Mouse (Mus musculus) ovary, postnatal 36 days (tissue): ENCODE data around the gene Kank3.

Experiments used
- DNase-seq: peaks from one replicate; pipeline ENCODE4 v3.0.0; 2022; ENCODE audit warnings: low spot score, mixed read lengths

Gene Kank3

DNA sequence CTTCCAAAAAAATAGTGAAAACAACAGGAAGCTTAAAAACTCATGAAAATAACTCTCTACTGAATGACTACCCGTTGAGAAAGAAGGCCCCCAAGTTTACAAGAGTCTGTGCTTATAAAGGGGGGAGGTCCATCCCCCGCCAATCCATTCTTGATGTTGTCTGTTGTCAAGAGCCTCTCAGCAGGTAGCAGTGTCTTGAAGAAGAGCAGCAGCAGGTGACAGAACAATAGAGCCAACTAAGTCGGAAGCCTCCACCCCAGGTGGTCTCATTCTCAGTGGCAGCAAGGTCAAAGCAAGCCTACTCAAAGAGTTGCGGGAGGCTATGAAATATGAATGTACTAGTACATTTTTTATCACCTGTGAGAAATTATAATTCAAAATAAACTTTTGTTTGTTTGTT is 47.5 kb downstream of the Kank3 start:
- DNase-seq = no peak

DNA sequence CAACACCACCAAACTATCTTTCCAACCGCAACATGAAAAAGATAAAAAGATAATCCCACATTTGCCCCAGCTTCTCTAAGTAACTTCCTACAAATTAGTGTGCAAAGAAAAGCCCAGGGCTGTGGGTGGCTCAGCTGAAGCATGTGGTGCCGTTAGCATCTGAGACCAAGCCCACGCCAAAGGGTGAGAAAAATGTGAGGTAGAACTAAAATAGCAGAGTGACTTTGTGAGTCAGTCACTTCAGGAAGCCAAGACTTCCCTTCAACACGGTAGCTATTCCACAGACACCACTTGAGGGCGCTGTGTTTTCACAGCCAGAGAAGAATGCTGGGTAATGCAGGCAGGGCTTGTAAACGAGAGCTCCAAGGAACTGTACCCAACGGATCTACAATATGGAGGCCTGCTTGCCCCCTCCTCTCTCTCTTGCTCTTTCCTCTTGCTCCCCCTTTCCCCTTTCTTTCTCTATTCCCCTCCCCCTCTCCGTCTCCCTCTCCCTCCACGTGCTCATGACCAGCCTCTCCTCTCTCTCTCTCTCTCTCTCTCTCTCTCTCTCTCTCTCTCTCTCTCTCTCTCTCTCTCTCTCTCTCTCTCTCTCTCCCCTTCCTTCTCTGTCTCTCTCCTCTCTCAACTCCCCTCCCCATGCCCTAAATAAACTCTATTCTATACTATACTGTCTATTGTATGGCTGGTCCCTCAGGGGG is 55.2 kb downstream of the Kank3 start:
- peak; percentile 22 for DNase-seq
